Mouse (Mus musculus) small intestine, adult 2 months (tissue): ENCODE data around the gene Apba2.

Source experiments
- CTCF ChIP-seq: fragments of 200-500 bp; IDR thresholded peaks from 2 replicates; pipeline ENCODE4 v1.5.1; 2012; ENCODE audit warnings: low read depth, mild to moderate bottlenecking, control low read depth, inconsistent platforms, low read length, moderate library complexity, mixed read lengths; ENCODE audit not compliant: insufficient replicate concordance, insufficient read length; ENCODE audit errors: extremely low read depth
- POLR2A ChIP-seq: fragments of 200-500 bp; IDR thresholded peaks from 2 replicates; pipeline ENCODE4 v1.6.1; 2012; ENCODE audit warnings: low read depth, mild to moderate bottlenecking, control low read depth, inconsistent platforms, low read length, moderate library complexity

DNA sequence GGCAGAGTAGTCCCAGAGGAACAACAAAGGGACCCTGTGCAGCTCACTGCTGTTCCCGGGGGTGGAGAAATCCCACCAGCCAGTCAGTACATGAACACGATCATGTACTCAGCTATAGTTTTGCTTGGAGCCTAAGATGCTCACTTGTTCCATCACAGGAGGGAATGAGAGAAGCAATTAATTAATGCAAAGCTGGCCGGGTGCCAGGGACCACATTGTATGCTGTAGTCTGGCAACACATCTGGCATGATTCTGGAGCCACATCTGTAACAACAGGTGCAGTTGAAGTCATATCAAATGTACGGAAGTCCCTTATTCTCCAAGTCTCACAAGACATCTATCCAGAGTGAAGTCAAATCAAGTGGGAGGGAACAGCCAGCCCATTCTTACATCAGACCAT lies 45.3 kb upstream of the Apba2 start:
- no peak for TF ChIP-seq POLR2A
- no peak for TF ChIP-seq CTCF
